Mouse (Mus musculus) myocyte (in vitro differentiated cells): ENCODE results near the gene Psmf1. TPM values are rescaled to one million over a fixed set of nuclear protein-coding genes. Genes with fewer than 3 reads are reported as not detected.

Experiments used
- H3K27me3 ChIP-seq: one replicate; pipeline ENCODE4 v1.6.1; 2011; ENCODE audit not compliant: control insufficient read depth, insufficient read depth, insufficient read length
- H3K36me3 ChIP-seq: one replicate; pipeline ENCODE4 v1.6.1; 2011; ENCODE audit not compliant: control insufficient read depth, insufficient read depth
- H3K4me2 ChIP-seq: one replicate; pipeline ENCODE4 v1.6.1; 2011; ENCODE audit warnings: low read depth, control low read depth
- H3K4me3 ChIP-seq: one replicate; pipeline ENCODE4 v1.5.1; 2011; ENCODE audit warnings: mild to moderate bottlenecking, control low read depth, moderate library complexity
- H3K79me2 ChIP-seq: one replicate; pipeline ENCODE4 v1.6.1; 2011; ENCODE audit not compliant: control insufficient read depth, insufficient read depth
- H3ac ChIP-seq: one replicate; pipeline ENCODE4 v1.6.1; 2011; ENCODE audit not compliant: control insufficient read depth, insufficient read length
- CEBPB ChIP-seq: IDR thresholded peaks from 2 replicates; pipeline ENCODE4 v1.6.1; 2011; ENCODE audit warnings: mild to moderate bottlenecking, moderate library complexity; ENCODE audit not compliant: poor library complexity, insufficient read depth, severe bottlenecking
- E2F4 ChIP-seq: IDR thresholded peaks from one replicate; pipeline ENCODE4 v1.6.1; 2011; ENCODE audit warnings: mild to moderate bottlenecking, control low read depth, moderate library complexity; ENCODE audit not compliant: insufficient read depth
- MAX ChIP-seq: IDR thresholded peaks from one replicate; pipeline ENCODE4 v1.6.1; 2011; ENCODE audit warnings: low read depth, mild to moderate bottlenecking, control low read depth
- MYOD1 ChIP-seq, 3 experiments: IDR thresholded peaks; one replicate each; pipeline ENCODE4 v1.6.1; 2011; ENCODE audit warnings: control low read depth in 2 of 3, low read depth in 2 of 3, mild to moderate bottlenecking in 2 of 3, moderate library complexity in 1 of 3; ENCODE audit not compliant: insufficient read length in 2 of 3, control insufficient read depth in 1 of 3
- MYOG ChIP-seq, 3 experiments: IDR thresholded peaks; one replicate each; pipeline ENCODE4 v1.6.1; 2011; ENCODE audit warnings: control low read depth in 2 of 3, low read depth in 2 of 3, mild to moderate bottlenecking in 2 of 3; ENCODE audit not compliant: insufficient read length in 2 of 3, control insufficient read depth in 1 of 3, insufficient read depth in 1 of 3
- POLR2A ChIP-seq: IDR thresholded peaks from one replicate; pipeline ENCODE4 v1.6.1; 2011; ENCODE audit warnings: low read depth, mild to moderate bottlenecking, control low read depth, moderate library complexity; ENCODE audit not compliant: insufficient read length
- POLR2AphosphoS2 ChIP-seq: IDR thresholded peaks from one replicate; pipeline ENCODE4 v1.6.1; 2011; ENCODE audit warnings: low read depth, control low read depth; ENCODE audit not compliant: insufficient read length
- REST ChIP-seq: IDR thresholded peaks from one replicate; pipeline ENCODE4 v1.6.1; 2011; ENCODE audit warnings: mild to moderate bottlenecking, control low read depth, moderate library complexity; ENCODE audit not compliant: insufficient read depth, insufficient read length
- SRF ChIP-seq: IDR thresholded peaks from one replicate; pipeline ENCODE4 v1.6.1; 2011; ENCODE audit warnings: low read depth; ENCODE audit not compliant: control insufficient read depth, insufficient read length
- TCF12 ChIP-seq: IDR thresholded peaks from one replicate; pipeline ENCODE4 v1.6.1; 2011; ENCODE audit warnings: mild to moderate bottlenecking, control low read depth; ENCODE audit not compliant: poor library complexity, insufficient read depth, severe bottlenecking
- TCF3 ChIP-seq: IDR thresholded peaks from one replicate; pipeline ENCODE4 v1.6.1; 2011; ENCODE audit warnings: low read depth, control low read depth; ENCODE audit not compliant: insufficient read length
- USF1 ChIP-seq: IDR thresholded peaks from one replicate; pipeline ENCODE4 v1.6.1; 2011; ENCODE audit warnings: low read depth, mild to moderate bottlenecking, control low read depth, moderate library complexity
- polyA plus RNA-seq: library from polyadenylated mRNA; unstranded; fragments of >200 nt; fragmentation: generic; extraction: Trizol; gene quantifications from one replicate; pipeline ENCODE4 v1.2.1, GENCODE M21; 2012; ENCODE audit warnings: missing spikeins

Psmf1 gene
- polyA plus RNA-seq, 1 experiment = 22.8 TPM

DNA sequence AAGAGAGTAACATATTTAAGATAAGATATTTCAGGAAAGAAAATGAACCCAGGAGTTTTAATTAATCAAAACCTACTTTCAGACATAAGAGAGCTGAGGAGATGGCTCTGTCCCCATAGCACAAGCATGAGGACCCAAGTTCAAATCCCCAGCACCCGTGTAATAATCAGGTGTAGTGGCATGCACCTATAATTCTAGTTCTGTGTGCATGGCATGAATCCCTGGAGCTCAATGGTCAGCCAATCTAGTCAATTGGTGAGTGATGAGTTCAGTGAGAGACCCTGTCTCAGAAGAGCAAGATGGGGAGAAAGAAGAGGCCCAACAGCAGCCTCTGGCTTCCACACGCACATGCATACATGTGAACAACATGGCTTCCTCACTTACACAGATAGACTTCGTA is 33.4 kb upstream of the Psmf1 start:
- no peak overlapping the region for H3ac ChIP-seq
- TF ChIP-seq SRF (no peak), USF1 (no peak), MYOD1 (IDR thresholded peaks at IDR 0.05; ENCODE audit: control insufficient read depth in 1 of 3, insufficient read length in 2 of 3, low read depth in 2 of 3) (no peak), POLR2AphosphoS2 (no peak), REST (no peak), POLR2A (no peak)
- no peaks in the 10 kb centered on the region for H3K36me3 ChIP-seq
- no peaks in the 10 kb centered on the region for H3K79me2 ChIP-seq
- H3K4me2 ChIP-seq = no peak overlapping the region
- no peak overlapping the region for H3K4me3 ChIP-seq
- H3K27me3 ChIP-seq = no peaks in the 10 kb centered on the region

- H3K4me2 ChIP-seq = no peak overlapping the region
- TF ChIP-seq POLR2AphosphoS2 = no peak
- no peak for TF ChIP-seq MAX
- TF ChIP-seq MYOG (IDR thresholded peaks at IDR 0.05; ENCODE audit: control insufficient read depth in 1 of 3, insufficient read depth in 1 of 3, insufficient read length in 2 of 3, low read depth in 2 of 3) = no peak
- H3ac ChIP-seq = no peak overlapping the region
- no peak overlapping the region for H3K4me3 ChIP-seq
- H3K36me3 ChIP-seq = no peaks in the 10 kb centered on the region
- no peaks in the 10 kb centered on the region for H3K79me2 ChIP-seq
- H3K27me3 ChIP-seq = no peaks in the 10 kb centered on the region
Measured at GRCm38 (mm10) chr2:151773476-151773875, 29.5 kb upstream of the Psmf1 start.

DNA sequence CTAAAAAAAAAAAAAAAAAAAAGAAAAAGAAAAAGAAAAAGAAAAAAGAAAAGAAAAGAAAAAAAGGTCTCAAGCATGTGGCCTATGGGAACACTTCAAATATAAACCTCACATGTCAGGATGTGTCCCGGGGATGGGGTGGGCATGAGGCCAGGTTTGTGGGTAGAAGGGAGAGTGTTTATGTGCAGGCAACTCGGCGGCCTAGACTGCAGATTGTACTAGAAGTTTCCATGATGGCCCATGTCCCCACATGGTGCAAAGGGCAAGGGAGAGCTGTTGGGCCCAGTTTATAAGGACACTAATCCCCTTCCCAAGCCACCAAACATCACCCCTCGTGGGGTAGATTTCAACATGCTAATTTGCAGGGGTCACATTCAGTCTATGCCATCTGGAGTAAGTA is 28.2 kb upstream of the Psmf1 start:
- Histone ChIP-seq H3K27me3 (no peaks in the 10 kb centered on the region), H3K79me2 (no peaks in the 10 kb centered on the region), H3K4me2 (no peak overlapping the region), H3K4me3 (no peak overlapping the region), H3K36me3 (no peaks in the 10 kb centered on the region), H3ac (no peak overlapping the region)
- TF ChIP-seq SRF (no peak), E2F4 (no peak), MYOG (IDR thresholded peaks at IDR 0.05; ENCODE audit: control insufficient read depth in 1 of 3, insufficient read depth in 1 of 3, insufficient read length in 2 of 3, low read depth in 2 of 3) (no peak), USF1 (no peak), POLR2AphosphoS2 (no peak), MYOD1 (IDR thresholded peaks at IDR 0.05; ENCODE audit: control insufficient read depth in 1 of 3, insufficient read length in 2 of 3, low read depth in 2 of 3) (no peak), REST (no peak), TCF12 (no peak), CEBPB (no peak), TCF3 (no peak), MAX (no peak), POLR2A (no peak)

GRCm38 (mm10) chr2:151764557-151764956 is 20.6 kb upstream of the Psmf1 start:
- Histone ChIP-seq H3ac (no peak overlapping the region), H3K27me3 (no peaks in the 10 kb centered on the region), H3K79me2 (no peaks in the 10 kb centered on the region), H3K36me3 (no peaks in the 10 kb centered on the region), H3K4me3 (no peak overlapping the region), H3K4me2 (no peak overlapping the region)
- TF ChIP-seq POLR2AphosphoS2 (no peak), POLR2A (no peak), TCF3 (no peak), MAX (no peak), TCF12 (no peak), SRF (no peak), MYOG (IDR thresholded peaks at IDR 0.05; ENCODE audit: control insufficient read depth in 1 of 3, insufficient read depth in 1 of 3, insufficient read length in 2 of 3, low read depth in 2 of 3) (no peak), REST (no peak), MYOD1 (IDR thresholded peaks at IDR 0.05; ENCODE audit: control insufficient read depth in 1 of 3, insufficient read length in 2 of 3, low read depth in 2 of 3) (no peak), USF1 (no peak), CEBPB (no peak), E2F4 (no peak)

DNA sequence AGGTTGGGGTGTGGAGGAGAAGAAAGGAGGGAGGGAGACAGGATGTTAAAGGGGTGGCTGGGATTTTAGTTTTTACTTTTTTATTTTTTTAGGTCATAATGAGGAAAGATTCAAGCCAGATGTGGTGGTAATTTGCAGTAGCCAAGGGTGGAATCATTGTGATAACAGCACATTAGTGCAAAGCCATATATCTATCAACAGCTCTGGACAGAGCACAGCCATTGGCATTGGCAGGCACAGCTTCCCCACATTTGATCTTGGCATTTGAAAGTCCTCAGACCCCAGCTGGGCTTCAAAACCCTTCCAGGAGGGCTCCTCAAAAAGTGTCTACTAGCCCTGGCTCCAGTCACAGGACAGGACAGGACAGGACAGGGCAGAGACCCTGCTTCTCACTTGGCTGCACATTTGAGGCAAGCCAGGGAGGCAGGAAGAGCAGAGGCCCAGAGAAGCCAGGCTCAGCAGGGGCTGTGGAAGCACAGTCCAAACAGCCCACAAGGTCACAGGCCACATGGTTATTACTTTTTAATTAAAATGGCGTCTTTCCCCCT is 14.9 kb upstream of the Psmf1 start:
- H3K36me3 ChIP-seq = no peaks in the 10 kb centered on the region
- no peaks in the 10 kb centered on the region for H3K79me2 ChIP-seq
- TF ChIP-seq MYOD1 (IDR thresholded peaks at IDR 0.05; ENCODE audit: control insufficient read depth in 1 of 3, insufficient read length in 2 of 3, low read depth in 2 of 3) = no peak
- TF ChIP-seq POLR2AphosphoS2 = no peak
- TF ChIP-seq TCF12 = no peak
- H3K4me3 ChIP-seq = no peak overlapping the region
- no peak overlapping the region for H3K4me2 ChIP-seq
- no peak overlapping the region for H3ac ChIP-seq
- peaks cover 12% of the 10 kb centered on the region for H3K27me3 ChIP-seq
